In the genomic region with DNA sequence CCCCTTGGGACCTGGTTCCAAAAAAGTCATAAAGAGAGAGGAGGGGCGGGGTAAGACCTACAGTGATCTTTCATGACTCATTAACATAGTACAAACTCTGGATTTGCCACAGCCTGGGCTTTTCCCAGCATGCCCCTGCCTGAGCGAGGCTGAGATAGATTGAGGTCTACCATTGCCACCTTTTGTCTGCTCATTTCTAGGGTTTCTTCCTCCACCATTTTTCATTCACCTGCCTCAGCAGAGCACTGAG, we compare ENCODE assay signal across 10 mouse cellular contexts. TPM values are rescaled to one million over a fixed set of nuclear protein-coding genes. Genes with fewer than 3 reads are reported as not detected.
"Had no signal": no experiment of that assay in that cellular context is flagged by ENCODE, and none has a peak within 500 bp of the region (broad histone marks: within the 10 kb centered on the region; RNA-seq: fewer than 3 reads in every experiment).

No protein-coding gene starts in this region.

- H3K4me1 ChIP-seq: intestine, embryonic 15.5 days had no signal

- H3K27ac ChIP-seq: intestine, embryonic 15.5 days; liver, embryonic 14.5 days had no signal

- ATAC-seq: intestine, embryonic 15.5 days had no signal

- DNase-seq: kidney, adult 18-20 months; kidney, postnatal 14 days; lung, adult 18-20 months; right cerebral cortex, postnatal 25 days; thymus, postnatal 36 days had no signal

- H3K4me2 ChIP-seq: intestine, embryonic 15.5 days had no signal

- H3K9ac ChIP-seq: intestine, embryonic 15.5 days; liver, embryonic 14.5 days had no signal

- H3K9me3 ChIP-seq: intestine, embryonic 15.5 days had no signal

- H3K27me3 ChIP-seq: intestine, embryonic 15.5 days had no signal

- H3K4me3 ChIP-seq: intestine, embryonic 15.5 days; left cerebral cortex, adult 2 months had no signal

- H3K36me3 ChIP-seq: intestine, embryonic 15.5 days had no signal

RNA-seq across cellular contexts. Expression of gene Vwa3b, which starts 55.7 kb away (rescaled TPM):
- total RNA-seq: megakaryocyte-erythroid progenitor cell, adult 5-6 weeks had no signal
- polyA plus RNA-seq: kidney, embryonic 14.5 days; liver, embryonic 14.5 days had no signal
